ENCODE assay signal across 23 mouse cellular contexts in genomic region chr10:67529769-67530168, GRCm38 (mm10). TPM values are rescaled to one million over a fixed set of nuclear protein-coding genes. Genes with fewer than 3 reads are reported as not detected.
DNase-seq lines count a peak whose midpoint lies in the region; ATAC-seq and TF ChIP-seq lines count a peak whose summit lies in the region.
"Had no signal": no experiment of that assay in that cellular context is flagged by ENCODE, and none has a peak within 500 bp of the region (broad histone marks: within the 10 kb centered on the region; RNA-seq: fewer than 3 reads in every experiment).

No protein-coding gene starts in this region.

- no peak overlapping the region for H3K4me3 ChIP-seq in CH12.LX (replicated peaks in 1 of 3; ENCODE audit: low read depth in 2 of 3, low read length in 2 of 3, poor library complexity in 1 of 3)

- dilution Hi-C loops in CH12.LX (cut with MboI; ENCODE audit: extremely low pct_ligation_motif_present, extremely low pct_unique_long_range_greater_than_20kb, low sequenced_read_pairs) = no loop called here

- no peak for TF ChIP-seq CTCF in CH12.LX (conservative IDR thresholded peaks at IDR 0.05 in 1 of 2, IDR thresholded peaks at IDR 0.05 in 1 of 2; ENCODE audit: low read depth in 2 of 2, low read length in 2 of 2)

- H3K9ac ChIP-seq in CH12.LX (ENCODE audit: insufficient read depth, low read depth) = no peak overlapping the region

- TF ChIP-seq RAD21 in CH12.LX (IDR thresholded peaks at IDR 0.05; ENCODE audit: low read depth, low read length) = no peak

- TF ChIP-seq POLR2A in CH12.LX (IDR thresholded peaks at IDR 0.05; ENCODE audit: low read depth, low read length) = no peak

- H3K79me2 ChIP-seq in CH12.LX (replicated peaks; ENCODE audit: control insufficient read depth, extremely low read depth, insufficient read depth, poor library complexity, severe bottlenecking) = no peaks in the 10 kb centered on the region

- H3K27me3 ChIP-seq in CH12.LX (replicated peaks) = no peaks in the 10 kb centered on the region

- no peak overlapping the region for H3K27ac ChIP-seq in CH12.LX (ENCODE audit: insufficient read depth, low read depth)

- no peaks in the 10 kb centered on the region for H3K36me3 ChIP-seq in CH12.LX (replicated peaks in 1 of 2; ENCODE audit: control insufficient read depth in 1 of 2, insufficient read depth in 1 of 2, low read length in 1 of 2)
- H3K36me3 ChIP-seq: G1E had no signal

- H3K4me2 ChIP-seq in CH12.LX (ENCODE audit: insufficient read depth, low read depth, poor library complexity, severe bottlenecking) = no peak overlapping the region

- in situ Hi-C loops in CH12.LX (cut with MboI; ENCODE audit: low pct_ligation_motif_present, low pct_unique_long_range_greater_than_20kb, low sequenced_read_pairs) = loop anchor here (5.0 to 25.0 kb wide), 2 partner anchors 198 to 217 kb away; no protein-coding TSS in a partner anchor

- no peak for ATAC-seq in erythroid progenitor cell, adult 5-6 weeks (replicated peaks; ENCODE audit: low FRiP score, poor library complexity, severe bottlenecking)
- ATAC-seq: activated CD4-positive, CD25-positive, alpha-beta regulatory T cell, adult 4 months; CD4-positive, CD25-positive, alpha-beta regulatory T cell, adult 4 months; Patski had no signal

- peaks cover 9 to 20% of the 10 kb centered on the region in 2 experiments for H3K4me1 ChIP-seq in CH12.LX (ENCODE audit: control insufficient read depth in 1 of 2, insufficient read depth in 2 of 2)

- no peaks in the 10 kb centered on the region for H3K9me3 ChIP-seq in CH12.LX (replicated peaks; ENCODE audit: low read length)
- H3K9me3 ChIP-seq: G1E had no signal

- TF ChIP-seq EP300 in CH12.LX (IDR thresholded peaks at IDR 0.05; ENCODE audit: low read length) = no peak

- peak; percentile 55 for DNase-seq in 3T3-L1 (ENCODE audit: low read depth, low spot score)
- peak; percentile 51 for DNase-seq in CH12.LX (ENCODE audit: extremely low read depth)
- DNase-seq in NIH3T3 (ENCODE audit: low read depth) = peak; percentile 78
- no peak for DNase-seq in adrenal gland, postnatal 36 days
- no peak for DNase-seq in ovary, adult 18-20 months (ENCODE audit: low spot score)
- DNase-seq: adrenal gland, adult 2 months; adrenal gland, adult 8-10 months; adrenal gland, postnatal 10 days; adrenal gland, postnatal 14 days; adrenal gland, postnatal 25 days; B cell, adult 2 months; cerebellum, adult 11 months; cerebellum, adult 11-12 months; cerebellum, adult 18-20 months; cerebellum, adult 2 months; cerebellum, adult 8-10 months; cerebellum, adult 9-10 months; cerebellum, adult 9-11 months had no signal

TF ChIP-seq in CH12.LX, 34 proteins besides CTCF, POLR2A, EP300 and RAD21:
- no peak for TF ChIP-seq SIN3A (IDR thresholded peaks at IDR 0.05; ENCODE audit: low read length)
- TF ChIP-seq ZNF384 (IDR thresholded peaks at IDR 0.05; ENCODE audit: low read depth, low read length) = peak; percentile 58; the same call in 1 of the 2 replicates

RNA-seq across cellular contexts. Expression of gene Egr2, which starts 5.5 kb away (rescaled TPM):
- total RNA-seq in CH12.LX (2012; rRNA removed) (1.0 and 1.3 TPM in 2 replicates), CH12.LX (2014; rRNA removed) (4.7 and 5.7 TPM in 2 replicates)
- polyA plus RNA-seq in CH12.LX (2012; ENCODE audit: insufficient read length, low read depth) = 3.1 and 4.6 TPM in 2 replicates
- not detected in 2 replicates for total RNA-seq in erythroid progenitor cell, adult 5-6 weeks (2015; ENCODE audit: low replicate concordance)
- 1.4 and 4.7 TPM in 2 replicates for total RNA-seq in erythroid progenitor cell, adult 5-6 weeks (2017; ENCODE audit: low replicate concordance)
- 1 to 10 TPM in 1 of 2 experiments, under 1 TPM in 1; 0.63 to 1.6 TPM for total RNA-seq in adrenal gland, postnatal 36 days (2021)

RNA-seq across cellular contexts. Expression of gene Ado, which starts 19.0 kb away (rescaled TPM):
- total RNA-seq in CH12.LX (2012; rRNA removed) (14.6 and 14.8 TPM in 2 replicates), CH12.LX (2014; rRNA removed) (11.2 and 12.3 TPM in 2 replicates)
- polyA plus RNA-seq in CH12.LX (2012; ENCODE audit: insufficient read length, low read depth) = 9.1 and 10.3 TPM in 2 replicates
- total RNA-seq in erythroid progenitor cell, adult 5-6 weeks (2015; ENCODE audit: low replicate concordance) = 1.8 and 5.4 TPM in 2 replicates
- 1.7 and 6.9 TPM in 2 replicates for total RNA-seq in erythroid progenitor cell, adult 5-6 weeks (2017; ENCODE audit: low replicate concordance)
- total RNA-seq in adrenal gland, postnatal 36 days (2021) = 10 to 100 TPM; 28.0 to 31.0 TPM

Comparison
In these comparisons a context has a peak if more than half of its experiments do, and no peak if none do; other contexts are left out.
1. DNase-seq: peak in 3T3-L1 (single experiment), CH12.LX (single experiment) and NIH3T3 (single experiment); none in adrenal gland, postnatal 36 days (0 of 2) and ovary, adult 18-20 months (single experiment).